Mouse (Mus musculus): ENCODE measurements around the gene Otop3. TPM values are rescaled to one million over a fixed set of nuclear protein-coding genes. Genes with fewer than 3 reads are reported as not detected.

Otop3 gene
- not detected for polyA plus RNA-seq (2017; shearing (Covaris generic))

GRCm38 (mm10) chr11:115334531-115334930 is at the start of gene Otop3:
TSS of gene Otop3 (plus strand) at chr11:115334731.

GRCm38 (mm10) chr11:115297214-115297826 is 37.2 kb upstream of the Otop3 start, which contains the start of gene Fads6:
TSS of gene Fads6 (minus strand) at chr11:115297663.

GRCm38 (mm10) chr11:115306863-115307262 is 27.7 kb upstream of the Otop3 start, which contains the start of gene Otop2:
TSS of gene Otop2 (plus strand) at chr11:115307163.

GRCm38 (mm10) chr11:115321906-115322693 is 12.4 kb upstream of the Otop3 start, which contains the start of gene Ush1g:
TSS of gene Ush1g (minus strand) at chr11:115322041.

GRCm38 (mm10) chr11:115367395-115367944 is 32.9 kb downstream of the Otop3 start, which contains the start of gene Hid1:
TSS of gene Hid1 (minus strand) at chr11:115367756.

GRCm38 (mm10) chr11:115381743-115382539 is 47.4 kb downstream of the Otop3 start, which contains the start of gene Cdr2l:
TSS of gene Cdr2l (plus strand) at chr11:115381916.

Other genes starting within 250 kb of the Otop3 start
- gene Rab37, start 243.3 kb upstream of the Otop3 start, polyA plus RNA-seq (2017; shearing (Covaris generic)), result 198 TPM
- 0.75 TPM for gene Cd300lf, start 200.7 kb upstream of the Otop3 start, polyA plus RNA-seq (2017; shearing (Covaris generic))
- gene Slc9a3r1, start 171.4 kb upstream of the Otop3 start, polyA plus RNA-seq (2017; shearing (Covaris generic)), result 578 TPM
- gene Tmem104, start 147.2 kb upstream of the Otop3 start, polyA plus RNA-seq (2017; shearing (Covaris generic)), result 18.5 TPM
- 17.9 TPM for gene Nat9, start 146.9 kb upstream of the Otop3 start, polyA plus RNA-seq (2017; shearing (Covaris generic))
- not detected for gene Grin2c, start 67.5 kb upstream of the Otop3 start, polyA plus RNA-seq (2017; shearing (Covaris generic))
- gene Fdxr, start 57.7 kb upstream of the Otop3 start, polyA plus RNA-seq (2017; shearing (Covaris generic)), result 37.9 TPM
- gene Fads6, start 37.1 kb upstream of the Otop3 start, polyA plus RNA-seq (2017; shearing (Covaris generic)), result 1.2 TPM
- gene Otop2, start 27.6 kb upstream of the Otop3 start, polyA plus RNA-seq (2017; shearing (Covaris generic)), result not detected
- not detected for gene Ush1g, start 12.7 kb upstream of the Otop3 start, polyA plus RNA-seq (2017; shearing (Covaris generic))
- 3.7 TPM for gene Hid1, start 33.0 kb downstream of the Otop3 start, polyA plus RNA-seq (2017; shearing (Covaris generic))
- not detected for gene Cdr2l, start 47.2 kb downstream of the Otop3 start, polyA plus RNA-seq (2017; shearing (Covaris generic))
- 163 TPM for gene Mrpl58, start 69.0 kb downstream of the Otop3 start, polyA plus RNA-seq (2017; shearing (Covaris generic))
- 739 TPM for gene Atp5h, start 85.2 kb downstream of the Otop3 start, polyA plus RNA-seq (2017; shearing (Covaris generic))
- 3.2 TPM for gene Kctd2, start 85.4 kb downstream of the Otop3 start, polyA plus RNA-seq (2017; shearing (Covaris generic))
- gene Trim80, start 105.8 kb downstream of the Otop3 start, polyA plus RNA-seq (2017; shearing (Covaris generic)), result 0.13 TPM
- 6.2 TPM for gene Slc16a5, start 127.7 kb downstream of the Otop3 start, polyA plus RNA-seq (2017; shearing (Covaris generic))
- gene Armc7, start 140.9 kb downstream of the Otop3 start, polyA plus RNA-seq (2017; shearing (Covaris generic)), result 90.8 TPM
- gene Nt5c, start 157.1 kb downstream of the Otop3 start, polyA plus RNA-seq (2017; shearing (Covaris generic)), result 379 TPM
- gene Jpt1, start 179.7 kb downstream of the Otop3 start, polyA plus RNA-seq (2017; shearing (Covaris generic)), result 580 TPM
- 787 TPM for gene Sumo2, start 201.5 kb downstream of the Otop3 start, polyA plus RNA-seq (2017; shearing (Covaris generic))
- 81.5 TPM for gene Nup85, start 229.7 kb downstream of the Otop3 start, polyA plus RNA-seq (2017; shearing (Covaris generic))